Mouse (Mus musculus): ENCODE data around the gene Pla2g4a. TPM values are rescaled to one million over a fixed set of nuclear protein-coding genes. Genes with fewer than 3 reads are reported as not detected.

Gene Pla2g4a
- 3.2 TPM for polyA plus RNA-seq (2014; fragmentation: Illumina TruSeq; extraction: RNeasy Lipid Tissue Mini Kit (QIAGEN cat#74804); ENCODE audit: low read depth, low replicate concordance)

DNA sequence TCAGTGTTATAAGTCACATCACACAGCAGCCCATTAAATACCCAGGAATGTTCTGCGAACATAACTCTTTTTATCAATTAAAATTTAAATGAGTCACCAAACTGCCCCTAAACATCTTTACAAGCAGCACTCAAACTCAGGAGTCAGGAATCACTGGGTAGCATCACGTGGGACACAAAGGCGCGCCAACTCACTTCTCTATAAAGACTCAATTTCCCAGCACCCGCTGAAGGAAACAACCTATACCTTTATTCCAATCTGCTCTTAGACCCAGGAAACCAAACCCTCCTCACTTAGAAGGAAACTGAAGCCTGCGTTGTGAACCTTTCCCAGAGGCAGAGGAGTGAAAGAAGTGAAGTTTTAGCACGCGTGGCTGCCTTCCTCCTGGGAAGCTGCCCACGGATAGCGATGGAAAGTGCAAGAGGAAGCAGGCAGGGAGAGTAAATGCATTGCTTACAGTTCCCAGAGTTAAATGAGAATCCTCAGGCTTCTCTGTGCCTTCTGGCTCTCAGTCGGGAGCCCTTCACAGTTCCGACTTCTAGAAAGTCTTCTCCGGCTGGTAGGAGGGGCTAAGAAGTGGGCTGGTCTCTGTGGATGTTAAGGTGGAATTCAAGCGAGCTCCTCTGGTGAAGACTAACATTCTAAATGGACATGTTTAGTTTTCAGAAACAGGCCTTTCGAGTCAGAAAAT lies at the start of gene Pla2g4a:
TSS of gene Pla2g4a (minus strand) at position 557 of the 691 bp plus-strand sequence.

Other genes starting within 250 kb of the Pla2g4a start
- not detected for gene Ptgs2, start 138.7 kb upstream of the Pla2g4a start, polyA plus RNA-seq (2014; fragmentation: Illumina TruSeq; extraction: RNeasy Lipid Tissue Mini Kit (QIAGEN cat#74804); ENCODE audit: low read depth, low replicate concordance)

All from liver, adult 10 weeks (tissue).